Mouse (Mus musculus) MN1 (cell line): Measurements from ENCODE around the gene Dbi.

ENCODE experiments used
- DNase-seq: peaks from one replicate; pipeline ENCODE4 v3.0.0-alpha.2; 2016; ENCODE audit warnings: low spot score

Dbi gene

DNA sequence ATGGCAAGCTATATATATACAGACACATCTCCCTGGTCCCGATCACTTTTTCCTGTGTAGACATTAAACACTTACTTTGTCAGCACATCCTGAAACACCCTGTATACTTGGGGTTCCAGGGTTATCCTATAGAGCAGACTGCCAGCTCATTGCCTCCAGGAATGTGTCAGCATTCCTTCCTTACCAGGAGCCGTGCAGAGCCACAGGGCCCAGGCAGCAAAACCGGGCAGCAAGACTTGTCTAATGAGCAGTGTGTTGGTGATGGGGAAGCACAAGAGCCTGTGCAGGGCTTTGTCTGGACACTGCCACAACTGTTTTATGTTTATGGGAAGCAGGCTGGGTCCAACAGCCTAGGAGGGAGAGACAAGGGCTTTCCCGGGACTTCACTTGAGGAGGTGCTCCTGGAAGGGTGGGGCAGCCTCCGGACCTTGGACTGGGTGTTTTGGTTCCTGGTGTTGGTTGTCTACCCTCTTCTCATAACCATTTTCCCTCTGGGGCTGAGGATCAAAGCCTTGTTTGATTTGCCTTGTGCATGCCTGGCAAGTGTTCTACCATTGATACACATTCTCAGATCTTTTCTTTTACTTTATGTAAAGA, 36.9 kb downstream of the Dbi start:
- no peak for DNase-seq

DNA sequence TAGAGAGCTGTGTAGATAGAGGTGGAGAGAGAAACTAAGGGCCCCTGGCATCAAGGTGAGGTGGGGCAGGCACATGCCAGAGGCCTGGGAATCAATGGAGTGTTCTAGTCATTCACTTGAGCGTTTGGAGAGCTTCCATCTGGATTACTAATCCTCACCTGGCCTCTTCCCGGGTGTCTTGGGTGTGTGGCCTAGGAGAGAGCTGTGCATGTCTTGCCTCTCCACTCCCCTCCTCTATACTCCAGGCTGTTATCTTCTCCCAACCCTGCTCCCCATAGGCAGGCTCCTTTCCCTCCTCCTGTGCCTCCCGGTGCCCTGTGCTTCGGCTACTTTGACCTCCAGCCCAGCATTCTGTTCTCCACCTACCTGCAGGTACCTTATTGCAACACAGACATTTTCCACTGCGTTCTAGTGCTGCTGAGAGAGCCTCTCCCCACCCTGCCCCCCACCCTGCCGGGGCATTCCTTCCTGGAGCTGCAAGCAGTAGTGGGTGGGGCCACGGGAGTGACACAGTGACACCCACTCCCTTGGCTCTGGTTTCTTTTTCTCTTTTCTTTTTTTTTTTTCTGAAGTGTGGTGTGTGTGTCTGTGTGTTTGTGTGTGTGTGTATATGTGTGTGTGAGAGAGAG, 37.8 kb downstream of the Dbi start:
- DNase-seq, result no peak

DNA sequence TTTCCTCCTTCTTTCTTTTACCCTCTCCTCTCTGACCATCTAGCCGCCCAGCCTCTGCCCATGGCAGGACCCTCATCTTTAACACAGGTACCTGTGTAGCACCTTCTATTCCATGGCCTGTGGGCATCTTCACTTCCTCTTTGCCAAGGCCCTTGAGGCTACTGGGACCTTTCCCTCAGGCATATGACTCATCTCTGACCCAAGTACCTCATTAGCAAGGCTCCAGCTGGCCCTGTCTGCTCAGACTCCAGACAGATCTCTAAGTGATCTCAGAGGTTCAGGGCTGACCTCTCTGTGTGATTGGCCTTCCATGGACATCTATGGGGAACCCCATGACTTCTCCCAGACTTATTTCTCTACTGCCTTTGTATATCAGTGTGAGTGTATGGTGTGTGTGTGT, 40.2 kb downstream of the Dbi start:
- no peak for DNase-seq

GRCm38 (mm10) chr1:120077746-120078410, 43.0 kb downstream of the Dbi start:
- no peak for DNase-seq

DNA sequence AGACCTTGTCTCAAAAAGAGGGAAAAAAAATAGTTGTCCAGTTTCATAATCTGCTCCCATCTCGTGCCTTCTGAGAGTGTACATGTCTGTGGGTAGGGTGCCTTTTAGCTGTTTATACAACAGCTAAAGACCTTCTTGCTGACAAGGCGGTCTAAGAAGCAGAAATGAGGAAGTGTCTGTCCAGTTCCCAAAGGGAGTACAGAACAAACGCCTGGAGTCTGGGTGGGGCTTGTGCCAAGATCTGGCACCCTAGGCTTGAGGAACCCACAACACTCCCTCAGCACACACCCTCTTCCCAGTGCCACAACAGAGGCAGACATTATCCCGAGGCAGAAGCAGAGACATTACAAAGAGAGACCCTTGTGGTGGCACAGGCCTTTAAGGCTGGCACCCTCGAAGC, 45.4 kb downstream of the Dbi start:
- DNase-seq, result no peak

DNA sequence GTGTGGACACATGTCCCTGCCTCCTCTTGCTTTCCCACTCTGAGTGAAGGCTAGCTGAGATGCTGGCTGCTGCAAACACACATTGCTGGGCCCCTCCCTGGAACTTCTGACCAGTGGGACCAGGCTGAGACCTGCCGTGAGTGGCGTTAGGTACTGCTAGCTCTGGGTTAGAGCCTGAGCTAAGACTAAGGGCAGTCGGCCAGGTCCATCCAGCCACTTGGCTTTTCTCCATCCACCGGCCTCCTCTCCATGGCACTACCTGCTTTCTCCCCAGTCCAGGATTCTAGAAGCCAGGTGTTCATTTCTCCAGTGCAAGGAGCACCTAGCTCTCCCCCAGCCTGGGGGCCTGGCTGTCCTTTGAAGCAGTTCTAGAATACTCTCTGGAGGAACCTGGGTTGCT, 45.9 kb downstream of the Dbi start:
- DNase-seq, result no peak

DNA sequence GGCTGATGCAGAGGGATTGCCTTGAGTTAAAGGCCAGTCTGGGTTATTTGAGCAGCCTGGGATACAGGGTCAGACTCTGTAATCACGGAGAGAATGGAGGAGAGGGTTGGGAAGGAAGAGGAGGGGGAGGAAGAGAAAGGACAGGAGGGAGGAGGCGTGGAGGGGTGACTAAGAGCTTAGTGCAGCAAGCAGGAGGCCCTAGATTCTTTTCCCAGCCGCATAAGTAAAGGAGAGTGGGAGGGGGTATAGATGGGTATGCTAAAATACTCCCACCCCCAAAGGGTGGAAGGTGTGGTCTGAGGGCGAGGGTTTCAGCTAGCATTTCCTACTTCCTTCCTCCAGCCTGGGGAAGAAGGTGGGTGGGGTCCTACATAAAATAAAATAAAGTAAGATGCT, 46.6 kb downstream of the Dbi start:
- DNase-seq, result no peak

DNA sequence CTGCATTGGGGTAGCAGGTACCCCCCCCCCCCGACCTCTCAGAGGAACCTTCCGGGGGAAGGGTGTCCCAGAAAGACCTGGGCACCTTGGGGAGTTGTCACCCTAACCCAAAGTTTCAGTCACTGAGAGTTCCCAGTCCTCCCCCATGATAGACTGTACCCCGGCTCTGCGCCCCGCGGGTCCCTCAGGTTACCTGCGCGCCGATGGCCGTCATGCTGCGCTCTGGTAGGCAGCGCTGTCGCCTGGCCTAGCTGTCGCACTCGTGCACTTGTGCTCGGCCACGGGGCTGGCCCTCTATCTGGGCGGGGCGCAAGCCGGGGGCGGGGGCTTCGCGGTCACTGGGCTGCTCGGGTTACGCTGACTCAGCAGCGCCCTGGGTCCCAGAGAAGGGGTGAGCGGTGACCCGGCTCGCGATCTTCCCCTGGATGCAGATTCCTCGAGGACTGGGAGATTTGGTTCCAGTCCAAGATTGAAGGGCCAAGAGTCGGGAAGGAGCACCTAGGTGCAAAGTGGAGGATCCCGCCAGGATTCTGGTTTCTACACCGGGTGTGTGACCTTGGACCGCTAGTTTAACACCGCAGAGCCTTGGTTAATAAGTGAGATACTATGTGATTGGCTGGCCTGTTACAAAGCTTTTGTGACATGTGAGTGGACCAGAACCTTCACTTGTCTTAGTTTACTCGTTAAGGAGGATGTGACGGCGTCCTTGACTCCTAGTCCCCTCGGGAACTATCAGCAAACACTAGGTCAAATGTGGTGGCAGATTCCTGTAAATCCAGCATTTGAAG, 47.2 kb downstream of the Dbi start, which contains the start of gene Tmem37:
Gene Tmem37 (minus strand): TSS at position 556 of the 788 bp plus-strand sequence.
- no peak for DNase-seq

GRCm38 (mm10) chr1:120072900-120073299, 48.0 kb downstream of the Dbi start:
- no peak for DNase-seq

- no peak for DNase-seq
These were observed 49.7 kb downstream of the Dbi start for GRCm38 (mm10) chr1:120071133-120071532.

- DNase-seq, result no peak
These were observed 50.7 kb downstream of the Dbi start for GRCm38 (mm10) chr1:120070168-120070567.

DNA sequence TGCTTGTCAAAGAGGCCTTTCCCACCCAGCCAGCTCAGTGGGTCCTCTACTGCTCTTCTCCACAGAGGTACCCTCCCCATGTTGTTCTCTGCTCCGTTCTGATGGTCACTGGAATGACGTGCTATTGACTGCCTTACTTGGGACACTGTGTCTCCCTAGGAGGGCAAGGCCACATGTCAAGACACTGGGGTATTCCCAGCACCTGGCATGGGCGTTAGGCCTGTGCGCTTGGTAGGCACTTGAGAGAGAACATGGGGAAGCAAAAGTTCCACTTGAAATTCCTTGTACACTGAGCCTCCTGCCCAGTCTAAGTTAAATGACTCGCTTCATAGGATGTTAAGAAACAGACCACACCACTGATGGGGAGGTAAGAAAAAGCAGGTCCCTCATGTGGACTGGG, 51.8 kb downstream of the Dbi start:
- no peak for DNase-seq

GRCm38 (mm10) chr1:120066625-120067024, 54.3 kb downstream of the Dbi start:
- DNase-seq, result no peak

DNA sequence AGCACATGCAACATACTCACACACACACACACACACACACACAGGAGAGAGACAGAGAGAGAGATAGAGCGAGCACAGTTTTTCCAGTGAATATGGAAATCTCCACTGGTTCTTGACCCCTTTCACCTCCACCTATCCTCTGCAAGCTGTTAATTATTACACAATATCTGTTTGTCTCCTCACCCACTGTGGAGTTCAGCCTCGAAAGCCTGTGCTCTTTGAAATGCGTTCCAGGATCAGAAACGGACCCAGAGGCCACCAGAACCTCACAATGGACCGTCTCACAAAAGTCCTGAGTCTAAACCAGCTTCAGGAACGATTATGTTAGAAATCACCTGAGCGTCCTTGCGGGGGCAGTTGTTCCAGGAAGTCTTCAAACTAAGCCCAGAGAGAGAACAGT, 54.7 kb downstream of the Dbi start:
- DNase-seq, result no peak

DNA sequence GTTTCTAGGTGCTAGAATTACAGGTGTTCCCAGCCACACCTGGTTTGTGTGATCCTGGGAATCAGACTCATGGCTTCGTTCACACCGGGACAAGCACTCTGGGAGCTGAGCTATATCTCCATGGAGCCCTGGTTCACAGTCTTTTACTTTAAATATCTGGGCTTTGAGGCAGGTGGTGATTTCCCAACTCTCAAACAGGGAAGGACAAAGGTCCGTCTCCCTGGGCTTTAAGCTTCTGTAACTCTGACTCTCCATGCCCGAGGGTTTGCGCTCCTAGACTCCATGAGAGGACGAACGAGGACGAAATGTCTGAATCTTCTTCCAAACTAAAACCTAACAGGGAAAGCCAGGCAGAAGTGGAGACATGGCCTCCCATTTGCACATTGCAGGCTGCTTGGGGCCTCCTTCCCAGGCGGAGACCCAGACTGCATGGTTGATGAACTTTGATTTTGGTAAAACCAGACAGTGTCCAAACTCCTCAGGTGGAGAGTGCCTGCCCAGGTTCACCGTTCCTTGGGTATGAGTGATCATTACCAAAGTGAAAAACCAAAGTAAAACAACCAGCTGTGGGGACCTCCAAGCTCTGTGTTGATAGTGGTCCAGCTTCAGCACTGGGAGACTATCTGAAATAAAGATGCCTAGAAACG, 56.7 kb downstream of the Dbi start:
- DNase-seq, result no peak
